Mouse (Mus musculus) MEL (cell line): Measurements from ENCODE around the gene Pip5k1c. TPM values are rescaled to one million over a fixed set of nuclear protein-coding genes. Genes with fewer than 3 reads are reported as not detected.

Experiments
- DNase-seq: peaks from one replicate; pipeline ENCODE4 v3.0.0; 2011; ENCODE audit warnings: low read depth, low spot score
- H3K27ac ChIP-seq: 2 replicates; pipeline ENCODE4 v1.5.1; 2012; ENCODE audit warnings: low read depth, mild to moderate bottlenecking, control low read depth, low read length, moderate library complexity; ENCODE audit not compliant: control insufficient read depth
- H3K27me3 ChIP-seq, 2 experiments: fragments of 150-350 bp in 1 of 2; sonication (generic) in 1 of 2; 2 replicates each; pipeline ENCODE4 v1.6.1; 2012; ENCODE audit warnings: low read length in 2 of 2, mild to moderate bottlenecking in 2 of 2, improper control_type of control experiment in 1 of 2, moderate library complexity in 1 of 2; ENCODE audit not compliant: insufficient read depth in 2 of 2, control insufficient read depth in 1 of 2
- H3K36me3 ChIP-seq, 2 experiments: 2 replicates each; pipeline ENCODE4 v1.6.1; 2012 to 2014; ENCODE audit warnings: low read length in 2 of 2, improper control_type of control experiment in 1 of 2, inconsistent platforms in 1 of 2, mild to moderate bottlenecking in 1 of 2; ENCODE audit not compliant: insufficient read depth in 2 of 2, control insufficient read depth in 1 of 2
- H3K4me1 ChIP-seq, 2 experiments: fragments of 150-350 bp in 1 of 2; sonication (generic) in 1 of 2; 2 replicates each; pipeline ENCODE4 v1.6.1; 2012; ENCODE audit warnings: low read length in 2 of 2, improper control_type of control experiment in 1 of 2, mild to moderate bottlenecking in 1 of 2; ENCODE audit not compliant: insufficient read depth in 2 of 2, control insufficient read depth in 1 of 2
- H3K4me3 ChIP-seq, 2 experiments: fragments of 150-350 bp in 1 of 2; sonication (generic) in 1 of 2; 2 replicates each; pipeline ENCODE4 v1.5.1; 2012; ENCODE audit warnings: low read depth in 2 of 2, low read length in 2 of 2, mild to moderate bottlenecking in 2 of 2, moderate library complexity in 2 of 2, control low read depth in 1 of 2, improper control_type of control experiment in 1 of 2; ENCODE audit not compliant: control insufficient read depth in 1 of 2, insufficient read depth in 1 of 2
- H3K79me2 ChIP-seq: 2 replicates; pipeline ENCODE4 v1.6.1; 2012; ENCODE audit warnings: mild to moderate bottlenecking, low read length, moderate library complexity; ENCODE audit not compliant: control insufficient read depth, poor library complexity, insufficient read depth
- H3K9ac ChIP-seq: 2 replicates; pipeline ENCODE4 v1.6.1; 2012; ENCODE audit warnings: low read depth, mild to moderate bottlenecking, control low read depth, low read length, moderate library complexity; ENCODE audit not compliant: control insufficient read depth, poor library complexity, severe bottlenecking
- H3K9me3 ChIP-seq: fragments of 150-350 bp; sonication (generic); replicated peaks from 2 replicates; pipeline ENCODE4 v1.6.1; 2012; ENCODE audit warnings: mild to moderate bottlenecking, low read length, improper control_type of control experiment, moderate library complexity; ENCODE audit not compliant: insufficient read depth
- BHLHE40 ChIP-seq: IDR thresholded peaks from 2 replicates; pipeline ENCODE4 v1.6.1; 2012; ENCODE audit warnings: low read depth, mild to moderate bottlenecking, inconsistent platforms, low read length, improper control_type of control experiment, borderline replicate concordance
- CHD1 ChIP-seq: IDR thresholded peaks from 2 replicates; pipeline ENCODE4 v1.6.1; 2012; ENCODE audit warnings: low read depth, mild to moderate bottlenecking, inconsistent platforms, low read length, improper control_type of control experiment
- CHD2 ChIP-seq: IDR thresholded peaks from 2 replicates; pipeline ENCODE4 v1.6.1; 2011; ENCODE audit warnings: low read length, improper control_type of control experiment
- CTCF ChIP-seq, 3 experiments: IDR thresholded peaks in 2 of 3; conservative IDR thresholded peaks in 1 of 3; 2 replicates each; pipeline ENCODE4 v1.5.1; 2011 to 2012; ENCODE audit warnings: low read length in 3 of 3, low read depth in 2 of 3, mild to moderate bottlenecking in 2 of 3, improper control_type of control experiment in 1 of 3, inconsistent platforms in 1 of 3, mixed read lengths in 1 of 3, moderate library complexity in 1 of 3; ENCODE audit not compliant: control insufficient read depth in 1 of 3, insufficient read depth in 1 of 3, poor library complexity in 1 of 3, severe bottlenecking in 1 of 3
- E2F4 ChIP-seq: IDR thresholded peaks from 2 replicates; pipeline ENCODE4 v1.6.1; 2011; ENCODE audit warnings: low read depth, low read length, improper control_type of control experiment, borderline replicate concordance
- ELF1 ChIP-seq: IDR thresholded peaks from 2 replicates; pipeline ENCODE4 v1.6.1; 2014; ENCODE audit warnings: low read depth, mild to moderate bottlenecking, inconsistent platforms, low read length, improper control_type of control experiment, moderate library complexity
- EP300 ChIP-seq, 2 experiments: IDR thresholded peaks; 2 replicates each; pipeline ENCODE4 v1.6.1; 2011; ENCODE audit warnings: improper control_type of control experiment in 2 of 2, low read length in 2 of 2, low read depth in 1 of 2, mild to moderate bottlenecking in 1 of 2
- ETS1 ChIP-seq: IDR thresholded peaks from 2 replicates; pipeline ENCODE4 v1.6.1; 2012; ENCODE audit warnings: low read depth, mild to moderate bottlenecking, inconsistent platforms, low read length, improper control_type of control experiment, moderate library complexity
- GABPA ChIP-seq: IDR thresholded peaks from 2 replicates; pipeline ENCODE4 v1.6.1; 2012; ENCODE audit warnings: low read depth, mild to moderate bottlenecking, inconsistent platforms, low read length, improper control_type of control experiment, moderate library complexity
- GATA1 ChIP-seq: IDR thresholded peaks from 2 replicates; pipeline ENCODE4 v1.6.1; 2011; ENCODE audit warnings: low read depth, low read length, improper control_type of control experiment
- HCFC1 ChIP-seq: IDR thresholded peaks from 2 replicates; pipeline ENCODE4 v1.6.1; 2012; ENCODE audit warnings: low read depth, mild to moderate bottlenecking, inconsistent platforms, low read length, improper control_type of control experiment, moderate library complexity
- JUND ChIP-seq: IDR thresholded peaks from 2 replicates; pipeline ENCODE4 v1.6.1; 2011; ENCODE audit warnings: low read depth, mild to moderate bottlenecking, improper control_type of control experiment, low read length
- KAT2A ChIP-seq: conservative IDR thresholded peaks from 2 replicates; pipeline ENCODE4 v1.6.1; 2012; ENCODE audit warnings: low read depth, low read length, improper control_type of control experiment, inconsistent platforms
- MAFK ChIP-seq: IDR thresholded peaks from 2 replicates; pipeline ENCODE4 v1.6.1; 2011; ENCODE audit warnings: low read depth, mild to moderate bottlenecking, low read length, improper control_type of control experiment, borderline replicate concordance
- MAX ChIP-seq: IDR thresholded peaks from 2 replicates; pipeline ENCODE4 v1.6.1; 2011; ENCODE audit warnings: low read length, improper control_type of control experiment
- MAZ ChIP-seq: IDR thresholded peaks from 2 replicates; pipeline ENCODE4 v1.6.1; 2012; ENCODE audit warnings: low read depth, mild to moderate bottlenecking, inconsistent platforms, low read length, improper control_type of control experiment
- MEF2A ChIP-seq: IDR thresholded peaks from 2 replicates; pipeline ENCODE4 v1.6.1; 2014; ENCODE audit warnings: low read depth, mild to moderate bottlenecking, inconsistent platforms, low read length, improper control_type of control experiment; ENCODE audit not compliant: poor library complexity, insufficient replicate concordance, severe bottlenecking; ENCODE audit errors: extremely low read depth
- MYB ChIP-seq: IDR thresholded peaks from 2 replicates; pipeline ENCODE4 v1.6.1; 2011; ENCODE audit warnings: mild to moderate bottlenecking, low read depth, low read length, improper control_type of control experiment
- MYC ChIP-seq: IDR thresholded peaks from 2 replicates; pipeline ENCODE4 v1.6.1; 2011; ENCODE audit warnings: low read depth, mild to moderate bottlenecking, low read length, improper control_type of control experiment, moderate library complexity
- NELFE ChIP-seq: IDR thresholded peaks from 2 replicates; pipeline ENCODE4 v1.6.1; 2011; ENCODE audit warnings: low read depth, low read length, improper control_type of control experiment
- NRF1 ChIP-seq: IDR thresholded peaks from 2 replicates; pipeline ENCODE4 v1.6.1; 2014; ENCODE audit warnings: low read depth, mild to moderate bottlenecking, inconsistent platforms, low read length, improper control_type of control experiment, moderate library complexity; ENCODE audit not compliant: poor library complexity, insufficient read depth, severe bottlenecking
- POLR2A ChIP-seq, 2 experiments: IDR thresholded peaks; 2 replicates each; pipeline ENCODE4 v1.6.1; 2011 to 2012; ENCODE audit warnings: low read length in 2 of 2, mild to moderate bottlenecking in 2 of 2, control low read depth in 1 of 2, improper control_type of control experiment in 1 of 2, low read depth in 1 of 2, moderate library complexity in 1 of 2; ENCODE audit not compliant: control insufficient read depth in 1 of 2, insufficient read depth in 1 of 2, poor library complexity in 1 of 2
- POLR2AphosphoS2 ChIP-seq: IDR thresholded peaks from 2 replicates; pipeline ENCODE4 v1.6.1; 2011; ENCODE audit warnings: low read length, improper control_type of control experiment
- POLR2AphosphoS5 ChIP-seq: IDR thresholded peaks from 2 replicates; pipeline ENCODE4 v1.6.1; 2012; ENCODE audit warnings: low read depth, borderline replicate concordance, mild to moderate bottlenecking, inconsistent platforms, low read length, moderate library complexity, mixed read lengths
- SIN3A ChIP-seq: IDR thresholded peaks from 2 replicates; pipeline ENCODE4 v1.6.1; 2012; ENCODE audit warnings: low read length, improper control_type of control experiment, inconsistent platforms
- SMC3 ChIP-seq: IDR thresholded peaks from 2 replicates; pipeline ENCODE4 v1.6.1; 2011; ENCODE audit warnings: low read depth, low read length, improper control_type of control experiment
- TAL1 ChIP-seq: IDR thresholded peaks from 2 replicates; pipeline ENCODE4 v1.6.1; 2012; ENCODE audit warnings: mild to moderate bottlenecking, inconsistent platforms, low read length, moderate library complexity, mixed read lengths
- TBP ChIP-seq: IDR thresholded peaks from 2 replicates; pipeline ENCODE4 v1.8.0; 2011; ENCODE audit warnings: low read depth, low read length, improper control_type of control experiment
- TCF12 ChIP-seq: IDR thresholded peaks from 2 replicates; pipeline ENCODE4 v1.6.1; 2014; ENCODE audit warnings: low read depth, mild to moderate bottlenecking, inconsistent platforms, low read length, improper control_type of control experiment, moderate library complexity
- UBTF ChIP-seq: IDR thresholded peaks from 2 replicates; pipeline ENCODE4 v1.6.1; 2012; ENCODE audit warnings: low read depth, mild to moderate bottlenecking, inconsistent platforms, low read length, improper control_type of control experiment, moderate library complexity, borderline replicate concordance; ENCODE audit not compliant: insufficient read depth
- USF1 ChIP-seq: IDR thresholded peaks from 2 replicates; pipeline ENCODE4 v1.6.1; 2014; ENCODE audit warnings: low read depth, mild to moderate bottlenecking, inconsistent platforms, low read length, improper control_type of control experiment, moderate library complexity
- USF2 ChIP-seq, 2 experiments: IDR thresholded peaks; 2 replicates each; pipeline ENCODE4 v1.6.1; 2011 to 2012; ENCODE audit warnings: improper control_type of control experiment in 2 of 2, low read length in 2 of 2, borderline replicate concordance in 1 of 2, inconsistent platforms in 1 of 2, low read depth in 1 of 2, mild to moderate bottlenecking in 1 of 2; ENCODE audit not compliant: insufficient read depth in 1 of 2
- ZKSCAN1 ChIP-seq: IDR thresholded peaks from 2 replicates; pipeline ENCODE4 v1.6.1; 2012; ENCODE audit warnings: low read depth, mild to moderate bottlenecking, inconsistent platforms, low read length, improper control_type of control experiment, moderate library complexity
- ZMIZ1 ChIP-seq: IDR thresholded peaks from 2 replicates; pipeline ENCODE4 v1.6.1; 2012; ENCODE audit warnings: low read depth, mild to moderate bottlenecking, inconsistent platforms, low read length, improper control_type of control experiment, moderate library complexity
- ZNF384 ChIP-seq: IDR thresholded peaks from 2 replicates; pipeline ENCODE4 v1.6.1; 2012; ENCODE audit warnings: low read depth, mild to moderate bottlenecking, inconsistent platforms, low read length, improper control_type of control experiment
- polyA plus RNA-seq, 2 experiments: library from polyadenylated mRNA; stranded (reverse) in 1 of 2; unstranded in 1 of 2; fragments of >175 nt in 1 of 2; fragments of >200 nt in 1 of 2; gene quantifications; 2 replicates each; pipeline versions ENCODE4 v1.2.1 to v1.2.4; 2012; ENCODE audit warnings: low replicate concordance in 2 of 2, low read depth in 1 of 2; ENCODE audit not compliant: insufficient read length in 2 of 2, insufficient read depth in 1 of 2, missing spikeins in 1 of 2
- total RNA-seq: library from RNA; depleted of rRNA; stranded (reverse); fragments of 300-350 nt; gene quantifications from 2 replicates; pipeline ENCODE4 v1.2.3, GENCODE M21; 2012; rRNA removed

The Pip5k1c gene
- total RNA-seq (14.1 and 14.4 TPM in 2 replicates), polyA plus RNA-seq (10 to 100 TPM in 1 of 2 experiments, not detected in 1; 40.5 TPM)

GRCm38 (mm10) chr10:81292554-81293333 is at the start of gene Pip5k1c:
Gene Pip5k1c, plus strand, starts transcription at chr10:81292963.
- no peaks in the 10 kb centered on the region for H3K9me3 ChIP-seq
- H3K9ac ChIP-seq: peak within 1 kb of the TSS; percentile 88
- H3K36me3 ChIP-seq: peaks cover 0 to 20% of the 10 kb centered on the region in 2 experiments; a peak in 2 of 4 replicates
- peak within 1 kb of the TSS; percentile 86 to 91 for H3K4me3 ChIP-seq
- H3K27ac ChIP-seq: peak within 1 kb of the TSS; percentile 82
- peak; percentile 100 for DNase-seq
- H3K4me1 ChIP-seq: peaks cover 11 to 30% of the 10 kb centered on the region in 2 experiments
- H3K27me3 ChIP-seq: no peaks in the 10 kb centered on the region
- H3K79me2 ChIP-seq: peaks cover 45% of the 10 kb centered on the region
- TF ChIP-seq NELFE (peak; percentile 79), MAX (peak; percentile 80), GABPA (no peak), SIN3A (peak; percentile 71; the same call in 1 of the 2 replicates), ZKSCAN1 (no peak), MAFK (no peak), TBP (peak; percentile 62), NRF1 (peak; percentile 9; the same call in 1 of the 2 replicates), MEF2A (no peak), MAZ (peak; percentile 71; the same call in 1 of the 2 replicates), ELF1 (peak; percentile 73), ZMIZ1 (no peak), E2F4 (no peak), ETS1 (0 out of 2 replicates have a peak, but pooled peaks have one; percentile 47), GATA1 (no peak), ZNF384 (no peak), KAT2A (no peak; the same call in 1 of the 2 replicates), EP300 (IDR thresholded peaks at IDR 0.05; ENCODE audit: low read depth in 1 of 2, low read length in 2 of 2) (no peak), CTCF (IDR thresholded peaks at IDR 0.05 in 2 of 3, conservative IDR thresholded peaks at IDR 0.05 in 1 of 3; ENCODE audit: control insufficient read depth in 1 of 3, insufficient read depth in 1 of 3, low read depth in 2 of 3, low read length in 3 of 3, poor library complexity in 1 of 3, severe bottlenecking in 1 of 3) (peak; percentile 64 to 96 (median 82)), TCF12 (no peak), SMC3 (peak; percentile 65), UBTF (no peak), CHD1 (peak; percentile 99), CHD2 (no peak), MYC (peak; percentile 94), TAL1 (no peak), USF1 (peak; percentile 88), BHLHE40 (peak; percentile 100), POLR2A (IDR thresholded peaks at IDR 0.05; ENCODE audit: control insufficient read depth in 1 of 2, insufficient read depth in 1 of 2, low read depth in 1 of 2, low read length in 2 of 2, poor library complexity in 1 of 2) (peak; percentile 73 to 91), USF2 (IDR thresholded peaks at IDR 0.05; ENCODE audit: borderline replicate concordance in 1 of 2, insufficient read depth in 1 of 2, low read depth in 1 of 2, low read length in 2 of 2) (no peak), POLR2AphosphoS5 (no peak), MYB (no peak), HCFC1 (peak; percentile 73), POLR2AphosphoS2 (peak; percentile 85; the same call in 1 of the 2 replicates), JUND (no peak)
